Comparison of ENCODE assay signal across 9 mouse cellular contexts in the genomic region with DNA sequence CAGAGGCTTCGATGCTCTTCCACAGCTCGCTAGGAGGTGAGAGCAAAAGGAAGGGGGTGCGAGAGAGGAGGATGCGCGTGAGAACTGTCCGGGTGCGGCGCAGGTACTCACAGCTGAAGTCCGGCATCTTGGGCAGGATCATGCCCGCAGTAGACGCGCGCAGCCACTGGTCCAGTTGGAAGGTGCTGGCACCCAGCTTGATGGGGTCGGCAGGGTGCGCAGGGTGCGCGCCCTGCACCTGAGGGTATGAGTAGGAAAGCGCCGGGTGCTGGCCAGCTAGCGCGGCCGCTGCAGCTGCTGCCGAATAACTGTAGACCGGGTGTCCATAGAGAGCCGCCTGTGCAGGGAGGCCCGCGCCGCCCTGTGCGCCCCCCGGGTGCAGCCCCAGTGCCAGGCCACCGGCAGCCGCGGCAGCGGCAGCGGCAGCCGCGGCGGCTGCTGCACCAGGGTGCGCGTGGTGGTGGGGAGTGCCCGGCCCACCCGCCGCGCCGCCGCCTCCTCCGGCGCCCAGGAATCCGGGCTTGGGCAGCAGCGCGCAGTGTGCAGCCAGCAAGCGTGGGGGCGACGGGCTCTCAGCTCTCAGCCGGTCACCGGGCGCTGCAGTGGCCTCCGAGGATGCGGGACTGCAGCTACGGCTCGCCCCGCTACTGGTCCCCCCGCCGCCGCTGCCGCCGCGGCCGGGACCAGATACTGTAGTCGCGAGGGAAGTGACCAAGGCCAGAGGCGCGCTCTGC. TPM values are rescaled to one million over a fixed set of nuclear protein-coding genes. Genes with fewer than 3 reads are reported as not detected.
DNase-seq lines count a peak whose midpoint lies in the region; ATAC-seq and TF ChIP-seq lines count a peak whose summit lies in the region.
"Had no signal": no experiment of that assay in that cellular context is flagged by ENCODE, and none has a peak within 500 bp of the region (broad histone marks: within the 10 kb centered on the region; RNA-seq: fewer than 3 reads in every experiment).

No protein-coding gene starts in this region.

- TF ChIP-seq POLR2A in kidney, adult 2 months (IDR thresholded peaks at IDR 0.05; ENCODE audit: low read depth, low read length) = no peak

- peaks cover 16% of the 10 kb centered on the region for H3K4me1 ChIP-seq in kidney, postnatal 0 days (replicated peaks; ENCODE audit: insufficient read depth, low read length)
- no peaks in the 10 kb centered on the region for H3K4me1 ChIP-seq in kidney, adult 2 months (ENCODE audit: control insufficient read depth, insufficient read depth, low read length)
- peaks cover 19% of the 10 kb centered on the region for H3K4me1 ChIP-seq in embryonic facial prominence, embryonic 13.5 days
- H3K4me1 ChIP-seq in hindbrain, postnatal 0 days (ENCODE audit: insufficient read depth, low read length) = peaks cover 11% of the 10 kb centered on the region; the same call in 1 of the 2 replicates
- peaks cover 12% of the 10 kb centered on the region; the same call in 1 of the 2 replicates for H3K4me1 ChIP-seq in midbrain, postnatal 0 days (ENCODE audit: insufficient read depth, low read length)

- no peaks in the 10 kb centered on the region for H3K9me3 ChIP-seq in kidney, postnatal 0 days (replicated peaks; ENCODE audit: low read length)
- H3K9me3 ChIP-seq in embryonic facial prominence, embryonic 13.5 days = no peaks in the 10 kb centered on the region
- no peaks in the 10 kb centered on the region for H3K9me3 ChIP-seq in hindbrain, postnatal 0 days (ENCODE audit: low read length)
- H3K9me3 ChIP-seq in midbrain, postnatal 0 days (ENCODE audit: low read length) = no peaks in the 10 kb centered on the region

- no peak for TF ChIP-seq CTCF in kidney, postnatal 0 days (IDR thresholded peaks at IDR 0.05; ENCODE audit: low read depth)
- no peak for TF ChIP-seq CTCF in kidney, adult 2 months (conservative IDR thresholded peaks at IDR 0.05; ENCODE audit: insufficient read depth, insufficient read length, low read depth, low read length)
- no peak for TF ChIP-seq CTCF in hindbrain, postnatal 0 days (IDR thresholded peaks at IDR 0.05; ENCODE audit: low read depth)
- TF ChIP-seq CTCF in midbrain, postnatal 0 days (IDR thresholded peaks at IDR 0.05) = no peak

- peak overlapping the region; percentile 68 for H3K4me2 ChIP-seq in kidney, postnatal 0 days (ENCODE audit: low read length)
- peak overlapping the region; percentile 63 for H3K4me2 ChIP-seq in embryonic facial prominence, embryonic 13.5 days
- H3K4me2 ChIP-seq in hindbrain, postnatal 0 days (ENCODE audit: low read depth, low read length) = peak overlapping the region; percentile 53
- peak overlapping the region; percentile 50 for H3K4me2 ChIP-seq in midbrain, postnatal 0 days (ENCODE audit: low read depth, low read length, poor library complexity, severe bottlenecking)

- 0 out of 2 replicates have a peak overlapping the region, but pooled peaks have one; percentile 27 for H3K9ac ChIP-seq in kidney, postnatal 0 days (ENCODE audit: low read depth, low read length)
- peak overlapping the region; percentile 44; the same call in 1 of the 2 replicates for H3K9ac ChIP-seq in embryonic facial prominence, embryonic 13.5 days
- H3K9ac ChIP-seq in hindbrain, postnatal 0 days (replicated peaks; ENCODE audit: low read length) = no peak overlapping the region; the same call in 1 of the 2 replicates
- no peak overlapping the region for H3K9ac ChIP-seq in midbrain, postnatal 0 days (replicated peaks; ENCODE audit: low read length, poor library complexity, severe bottlenecking)

- WGBS in kidney, postnatal 0 days = 2% methylated on average over 52 of the region's 73 CpGs
- WGBS in kidney, adult 2 months = under 1% methylated on average over 72 of the region's 73 CpGs
- WGBS in embryonic facial prominence, embryonic 13.5 days = 1% methylated on average over 63 of the region's 73 CpGs
- WGBS in hindbrain, postnatal 0 days = 1% methylated on average over 55 of the region's 73 CpGs
- under 1% methylated on average over 61 of the region's 73 CpGs for WGBS in midbrain, postnatal 0 days

- H3K36me3 ChIP-seq in kidney, postnatal 0 days (ENCODE audit: insufficient read depth, low read length) = no peaks in the 10 kb centered on the region
- H3K36me3 ChIP-seq in kidney, adult 2 months (ENCODE audit: control insufficient read depth, insufficient read depth, low read length) = no peaks in the 10 kb centered on the region
- no peaks in the 10 kb centered on the region for H3K36me3 ChIP-seq in embryonic facial prominence, embryonic 13.5 days
- H3K36me3 ChIP-seq in hindbrain, postnatal 0 days (ENCODE audit: insufficient read depth, low read length) = no peaks in the 10 kb centered on the region
- no peaks in the 10 kb centered on the region for H3K36me3 ChIP-seq in midbrain, postnatal 0 days (ENCODE audit: insufficient read depth, low read length)

- peak overlapping the region; percentile 39 for H3K4me3 ChIP-seq in kidney, postnatal 0 days (replicated peaks; ENCODE audit: low read depth, low read length)
- no peak overlapping the region; the same call in 1 of the 2 replicates for H3K4me3 ChIP-seq in kidney, adult 2 months (ENCODE audit: insufficient read depth, low read depth, low read length)
- peak overlapping the region; percentile 43 for H3K4me3 ChIP-seq in embryonic facial prominence, embryonic 13.5 days
- peak overlapping the region; percentile 32 for H3K4me3 ChIP-seq in hindbrain, postnatal 0 days (ENCODE audit: low read length)
- peak overlapping the region; percentile 31 for H3K4me3 ChIP-seq in midbrain, postnatal 0 days (ENCODE audit: low read depth, low read length)
- H3K4me3 ChIP-seq: myocyte had no signal

- peaks cover 95% of the 10 kb centered on the region for H3K27me3 ChIP-seq in kidney, postnatal 0 days (ENCODE audit: insufficient read depth, low read length)
- peaks cover 2% of the 10 kb centered on the region; the same call in 1 of the 2 replicates for H3K27me3 ChIP-seq in kidney, adult 2 months (replicated peaks; ENCODE audit: control insufficient read depth, insufficient read depth, low read length)
- H3K27me3 ChIP-seq in embryonic facial prominence, embryonic 13.5 days = peaks cover 100% of the 10 kb centered on the region
- H3K27me3 ChIP-seq in hindbrain, postnatal 0 days (ENCODE audit: insufficient read depth, low read length) = peaks cover 93% of the 10 kb centered on the region
- peaks cover 94% of the 10 kb centered on the region for H3K27me3 ChIP-seq in midbrain, postnatal 0 days (ENCODE audit: insufficient read depth, low read length)

- peak; percentile 14 for ATAC-seq in kidney, postnatal 0 days (replicated peaks; ENCODE audit: low FRiP score, low read depth)
- ATAC-seq in embryonic facial prominence, embryonic 13.5 days (ENCODE audit: insufficient number of reproducible peaks, insufficient read depth, low FRiP score, low TSS enrichment, low read depth) = 0 out of 2 replicates have a peak, but pooled peaks have one; percentile 8
- no peak for ATAC-seq in hindbrain, postnatal 0 days
- no peak for ATAC-seq in midbrain, postnatal 0 days (ENCODE audit: low FRiP score)

- no peak for DNase-seq in kidney, postnatal 0 days (ENCODE audit: low spot score)
- no peak for DNase-seq in kidney, adult 2 months
- no peak for DNase-seq in hindbrain, postnatal 0 days (ENCODE audit: low spot score)
- no peak for DNase-seq in midbrain, postnatal 0 days (ENCODE audit: low spot score)
- no peak for DNase-seq in B cell, adult 2 months
- no peak for DNase-seq in left cerebral cortex, adult 9 months (ENCODE audit: low spot score in 2 of 2)
- no peak for DNase-seq in thymus, postnatal 4 days

- no peak overlapping the region for H3K27ac ChIP-seq in kidney, postnatal 0 days
- no peak overlapping the region for H3K27ac ChIP-seq in kidney, adult 2 months (ENCODE audit: insufficient read depth, low read depth, low read length)
- H3K27ac ChIP-seq in embryonic facial prominence, embryonic 13.5 days = no peak overlapping the region
- H3K27ac ChIP-seq in hindbrain, postnatal 0 days = no peak overlapping the region
- H3K27ac ChIP-seq in midbrain, postnatal 0 days (ENCODE audit: low read depth, low read length) = no peak overlapping the region

RNA-seq across cellular contexts. Expression of gene Mnx1, which starts 0.6 kb away (rescaled TPM):
- not detected in 2 replicates for polyA plus RNA-seq in kidney, postnatal 0 days (2015; fragmentation: Nextera tagmentation; extraction: Ambion mirVana)
- not detected in 2 replicates for polyA plus RNA-seq in kidney, adult 2 months (2012; rRNA removed)
- not detected in 2 replicates for polyA plus RNA-seq in embryonic facial prominence, embryonic 13.5 days (2015; fragmentation: Nextera tagmentation; extraction: Ambion mirVana)
- total RNA-seq in hindbrain, postnatal 0 days (2014; rRNA removed) = 0.16 TPM in 1 of 2 replicates, not detected in the other
- 0.09 TPM in 1 of 2 replicates, not detected in the other for polyA plus RNA-seq in hindbrain, postnatal 0 days (2015; fragmentation: Nextera tagmentation; extraction: Ambion mirVana)
- total RNA-seq in midbrain, postnatal 0 days (2014; rRNA removed) = not detected in 2 replicates
- polyA plus RNA-seq in midbrain, postnatal 0 days (2015; fragmentation: Nextera tagmentation; extraction: Ambion mirVana) = not detected in 2 replicates
- polyA plus RNA-seq: myocyte had no signal

RNA-seq across cellular contexts. Expression of gene Nom1, which starts 43.2 kb away (rescaled TPM):
- polyA plus RNA-seq in kidney, postnatal 0 days (2015; fragmentation: Nextera tagmentation; extraction: Ambion mirVana) = 19.6 and 20.0 TPM in 2 replicates
- polyA plus RNA-seq in kidney, adult 2 months (2012; rRNA removed) = 4.8 and 6.8 TPM in 2 replicates
- 27.9 and 28.0 TPM in 2 replicates for polyA plus RNA-seq in embryonic facial prominence, embryonic 13.5 days (2015; fragmentation: Nextera tagmentation; extraction: Ambion mirVana)
- total RNA-seq in hindbrain, postnatal 0 days (2014; rRNA removed) = 7.4 and 24.3 TPM in 2 replicates
- polyA plus RNA-seq in hindbrain, postnatal 0 days (2015; fragmentation: Nextera tagmentation; extraction: Ambion mirVana) = 14.0 and 16.5 TPM in 2 replicates
- 11.4 and 13.6 TPM in 2 replicates for total RNA-seq in midbrain, postnatal 0 days (2014; rRNA removed)
- 12.5 and 12.6 TPM in 2 replicates for polyA plus RNA-seq in midbrain, postnatal 0 days (2015; fragmentation: Nextera tagmentation; extraction: Ambion mirVana)

Comparison
In these comparisons a context has a peak if more than half of its experiments do, and no peak if none do; other contexts are left out.
1. ATAC-seq: peak in kidney, postnatal 0 days (single experiment) and embryonic facial prominence, embryonic 13.5 days (single experiment); none in hindbrain, postnatal 0 days (single experiment) and midbrain, postnatal 0 days (single experiment).
2. H3K9ac ChIP-seq: peak in kidney, postnatal 0 days (single experiment) and embryonic facial prominence, embryonic 13.5 days (single experiment); none in hindbrain, postnatal 0 days (single experiment) and midbrain, postnatal 0 days (single experiment).
3. Peak in every context shown above with its lines, with median percentiles within 50 percentile points of each other: H3K4me2 ChIP-seq.